Mouse (Mus musculus) spleen, postnatal 10 days (tissue): ENCODE measurements around the gene Nipa1.
"Not testable (repeated sequence)": the region's sequence is repeated elsewhere in the genome, so short reads cannot be mapped to it uniquely, and the experiment has no call there.

Experiments
- DNase-seq, 2 experiments: peaks; one replicate each; pipeline ENCODE4 v3.0.0; 2021 to 2022; ENCODE audit warnings: low spot score in 2 of 2

Nipa1 gene

GRCm38 (mm10) chr7:56019930-56020253, at the start of gene Nipa1:
TSS of gene Nipa1 (minus strand) at chr7:56019954.
- no peak for DNase-seq

DNA sequence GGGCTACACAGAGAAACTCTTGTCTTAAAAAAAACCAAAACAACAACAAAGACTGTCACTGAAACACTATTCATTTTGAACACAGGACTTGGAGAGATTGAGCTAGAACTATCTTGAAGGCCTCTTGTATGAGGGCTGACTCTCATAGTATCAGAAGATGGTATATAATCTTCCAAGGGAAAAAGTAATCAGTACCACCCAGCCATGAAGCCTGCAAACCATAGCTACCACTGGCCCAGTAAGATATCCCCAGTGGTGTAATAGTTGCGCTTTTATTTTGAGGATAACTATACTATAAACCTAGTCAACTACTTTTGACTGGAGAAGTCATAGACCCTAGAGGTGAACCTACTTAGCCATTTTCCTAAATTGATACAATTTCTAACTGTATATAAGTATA, 46.9 kb upstream of the Nipa1 start:
- DNase-seq = no peak

DNA sequence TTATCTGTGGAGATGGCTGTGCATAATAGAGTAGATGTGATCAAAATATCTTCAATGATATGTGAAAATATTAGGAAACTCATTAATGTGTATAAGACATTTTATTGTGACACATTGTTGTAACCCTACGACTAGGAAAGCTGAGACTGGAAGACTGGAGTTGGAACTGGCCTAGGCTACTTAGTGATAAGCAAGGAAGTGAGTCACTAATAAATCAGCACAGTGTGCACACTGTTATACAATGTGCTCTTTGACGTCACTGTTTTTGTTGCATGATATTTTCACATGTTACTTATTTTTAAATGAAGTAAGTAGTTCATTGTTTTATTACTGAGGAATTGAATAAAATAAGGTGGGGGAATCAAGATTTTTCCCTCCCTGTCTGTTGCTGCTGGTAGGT, 46.4 kb upstream of the Nipa1 start:
- DNase-seq = no peak

DNA sequence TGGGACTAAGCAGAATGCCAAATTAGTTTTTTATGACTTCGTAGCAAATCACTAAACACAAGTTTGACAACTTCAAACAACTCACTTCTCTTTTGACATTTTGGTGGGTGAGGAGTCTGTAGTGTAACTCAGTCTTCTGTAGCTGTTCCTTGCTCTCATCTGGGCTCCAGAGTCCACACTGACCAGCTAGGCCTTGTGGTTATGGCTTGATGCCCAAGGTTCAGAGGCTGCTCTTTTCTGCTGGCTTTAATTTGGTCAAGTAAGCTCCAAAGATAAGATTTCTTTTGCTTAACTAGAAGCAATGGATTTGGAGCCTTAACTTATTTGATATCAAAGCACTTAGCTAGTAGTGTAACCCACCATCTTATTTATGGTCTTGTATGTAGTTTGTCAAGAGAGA, 45.1 kb upstream of the Nipa1 start:
- DNase-seq = no peak

DNA sequence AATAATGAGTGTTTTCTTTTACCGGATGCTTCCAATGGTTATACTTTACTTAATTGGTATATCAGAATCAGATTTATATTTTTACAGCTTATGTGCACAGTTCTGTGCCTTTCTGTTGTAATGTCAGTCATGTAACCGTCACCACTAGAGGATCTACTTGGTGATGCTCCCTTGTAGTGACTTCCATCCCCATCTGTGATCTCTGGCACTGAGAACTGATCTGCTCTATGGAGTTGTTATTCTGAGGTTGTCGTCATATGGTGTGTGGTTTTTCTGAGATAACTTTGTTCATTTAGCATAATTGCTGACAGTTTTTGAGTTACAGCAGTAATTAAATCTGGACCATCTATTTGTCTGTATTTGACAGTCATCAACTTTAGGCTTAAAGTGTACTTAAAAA, 35.6 kb upstream of the Nipa1 start:
- no peak for DNase-seq

DNA sequence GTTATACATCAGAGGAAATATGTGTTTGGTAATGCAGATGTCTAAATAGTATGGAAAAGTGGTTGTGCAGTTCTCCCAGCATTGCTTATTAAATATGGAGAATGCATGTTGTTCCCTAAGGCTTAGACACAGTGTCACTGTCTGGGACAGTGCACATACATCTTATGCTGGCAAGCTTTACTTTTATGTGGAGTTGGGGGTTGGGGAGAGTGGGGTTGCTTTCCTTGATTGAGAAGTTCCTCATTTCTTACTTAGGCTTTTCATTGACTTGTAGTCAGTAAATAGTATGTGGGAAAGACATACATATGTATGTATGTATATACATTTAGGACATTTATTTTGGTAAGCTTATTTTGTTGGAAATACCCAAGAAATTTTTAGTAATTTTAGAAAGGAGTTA, 33.2 kb upstream of the Nipa1 start:
- no peak for DNase-seq

- peak; percentile 38 to 50 for DNase-seq
These were observed 30.7 kb upstream of the Nipa1 start for GRCm38 (mm10) chr7:56050487-56050911.

DNA sequence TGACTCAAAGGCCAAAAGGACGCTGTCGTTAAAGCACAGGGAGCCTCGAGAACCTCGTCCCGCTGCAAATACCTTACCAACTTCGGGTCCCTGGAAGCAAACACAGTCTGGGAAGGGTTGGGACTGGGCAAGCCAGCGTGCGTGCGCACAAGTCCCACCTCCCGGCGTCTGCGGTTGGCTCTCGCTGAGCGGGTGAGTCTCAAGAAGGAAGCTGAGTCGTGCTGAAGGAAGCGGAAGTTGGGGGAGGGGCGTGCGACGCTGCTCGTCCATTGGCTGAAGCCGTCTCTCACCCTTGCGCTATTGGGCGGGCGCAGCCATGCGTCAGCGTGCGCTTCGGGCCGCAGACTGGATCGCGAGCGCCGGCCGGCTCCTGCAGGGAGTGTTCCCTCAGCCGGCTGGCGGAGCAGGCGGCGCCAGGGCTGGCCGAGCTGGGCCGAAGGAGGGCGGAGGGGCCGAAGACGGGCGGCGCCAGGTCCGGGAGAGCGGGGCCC, 30.1 kb upstream of the Nipa1 start, which contains the start of gene Herc2:
Herc2 (plus strand) TSS at position 366 of the 491 bp plus-strand sequence.
- DNase-seq = peak; percentile 93 to 99

DNA sequence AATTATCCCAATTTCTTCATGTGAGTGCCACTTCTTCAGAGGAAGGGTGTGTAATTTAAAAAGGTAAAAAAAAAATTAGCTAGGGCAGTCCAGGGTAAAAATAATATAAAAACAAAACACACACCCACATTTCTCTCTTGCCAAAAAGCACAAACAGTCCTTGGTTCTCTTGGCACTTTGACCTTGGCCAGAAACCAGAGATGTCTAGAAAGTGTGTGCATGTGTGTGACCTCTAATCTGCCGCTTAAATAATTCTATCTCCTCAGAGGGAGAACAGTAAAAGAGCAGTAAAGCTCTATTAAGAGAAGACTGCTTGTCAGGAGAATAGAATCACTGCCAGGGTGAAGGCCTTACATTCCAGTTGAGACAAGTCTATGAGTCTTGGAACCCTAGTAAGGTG, 27.4 kb upstream of the Nipa1 start:
- DNase-seq = no peak

DNA sequence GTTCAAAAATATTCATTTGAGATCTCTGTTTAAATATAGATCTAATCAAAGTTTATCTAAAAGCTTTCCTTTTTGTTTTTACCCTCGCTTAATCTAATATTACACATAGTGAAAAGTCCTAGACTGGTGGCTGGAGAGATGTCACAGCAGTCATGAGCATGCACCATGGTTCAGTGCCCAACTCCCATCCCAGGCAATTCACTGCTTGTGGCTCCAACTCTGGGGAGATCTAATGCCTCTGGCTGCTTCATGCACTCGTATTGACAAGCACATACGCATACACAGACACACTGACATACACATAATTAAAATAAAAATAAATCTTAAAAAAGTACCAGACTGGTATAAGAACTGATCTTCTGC, 24.5 kb upstream of the Nipa1 start:
- no peak for DNase-seq

DNA sequence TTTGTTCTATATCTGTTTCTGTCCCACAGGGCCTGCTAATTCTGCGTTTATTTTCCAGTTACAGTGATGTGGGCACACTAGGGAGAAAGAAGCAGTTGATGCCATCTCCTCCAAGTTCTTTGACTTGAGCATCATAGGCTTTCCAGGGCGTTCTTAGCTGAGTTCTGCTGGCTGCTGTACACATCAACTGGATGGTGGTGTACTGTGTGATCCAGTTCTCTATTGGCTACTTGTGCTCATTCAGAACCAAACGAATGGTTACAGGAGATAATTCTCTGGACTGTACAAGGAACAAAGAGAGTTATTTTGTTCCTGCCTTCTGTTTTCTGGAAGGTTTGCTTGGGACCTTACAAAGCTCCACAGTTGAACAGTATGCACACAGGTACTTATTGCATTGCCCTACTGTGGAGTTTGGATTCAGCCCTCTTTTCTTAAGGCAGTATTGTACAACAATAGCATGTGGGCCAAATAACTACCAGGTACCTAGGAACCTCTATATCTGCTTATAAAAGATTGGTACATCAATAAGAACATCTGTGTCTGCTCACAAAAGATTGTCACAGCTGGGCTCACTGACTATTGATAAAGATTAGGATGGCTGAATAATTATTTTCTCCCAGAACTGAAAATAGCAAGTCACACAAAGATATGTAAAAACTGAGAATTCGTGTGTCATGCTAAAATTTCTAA, 24.0 kb upstream of the Nipa1 start:
- DNase-seq = no peak

DNA sequence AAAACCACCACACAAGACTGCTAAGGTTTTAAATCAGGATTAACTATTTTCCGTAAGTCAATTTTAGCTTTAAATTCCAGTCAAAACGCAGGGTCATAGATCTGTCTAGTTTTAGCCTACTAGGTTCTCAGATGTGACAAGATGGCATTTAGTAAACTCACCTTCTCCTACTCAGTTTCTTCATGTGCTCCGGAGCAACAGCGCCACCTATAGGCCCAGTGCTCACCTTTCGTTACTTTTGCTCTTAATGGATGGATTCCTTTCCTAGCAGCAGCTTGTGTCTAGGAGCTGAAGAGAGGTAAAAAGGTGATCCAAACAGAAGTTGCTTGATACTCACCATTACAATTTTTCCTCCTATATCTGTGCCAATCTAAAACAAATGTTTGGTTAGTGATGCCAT, 22.6 kb upstream of the Nipa1 start:
- DNase-seq = peak; percentile 84 to 94

DNA sequence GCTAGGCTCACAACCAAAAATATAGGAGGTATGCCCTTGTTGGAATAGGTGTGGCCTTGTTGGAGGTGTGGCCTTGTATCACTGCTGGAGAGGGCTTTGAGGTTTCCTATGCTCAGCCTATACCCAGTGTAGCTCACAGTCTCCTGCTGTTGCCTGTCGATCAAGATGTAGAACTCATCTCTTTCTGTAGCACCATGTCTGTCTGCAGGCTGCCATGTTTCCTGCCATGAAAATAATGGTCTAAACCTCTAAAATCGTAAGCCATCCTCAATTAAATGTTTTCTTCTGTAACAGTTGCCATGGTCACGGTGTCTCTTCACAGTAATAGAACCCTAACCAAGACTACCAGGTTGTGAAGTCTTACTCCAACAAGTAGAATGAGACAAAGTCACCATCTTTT, 3.8 kb upstream of the Nipa1 start:
- DNase-seq = no peak

DNA sequence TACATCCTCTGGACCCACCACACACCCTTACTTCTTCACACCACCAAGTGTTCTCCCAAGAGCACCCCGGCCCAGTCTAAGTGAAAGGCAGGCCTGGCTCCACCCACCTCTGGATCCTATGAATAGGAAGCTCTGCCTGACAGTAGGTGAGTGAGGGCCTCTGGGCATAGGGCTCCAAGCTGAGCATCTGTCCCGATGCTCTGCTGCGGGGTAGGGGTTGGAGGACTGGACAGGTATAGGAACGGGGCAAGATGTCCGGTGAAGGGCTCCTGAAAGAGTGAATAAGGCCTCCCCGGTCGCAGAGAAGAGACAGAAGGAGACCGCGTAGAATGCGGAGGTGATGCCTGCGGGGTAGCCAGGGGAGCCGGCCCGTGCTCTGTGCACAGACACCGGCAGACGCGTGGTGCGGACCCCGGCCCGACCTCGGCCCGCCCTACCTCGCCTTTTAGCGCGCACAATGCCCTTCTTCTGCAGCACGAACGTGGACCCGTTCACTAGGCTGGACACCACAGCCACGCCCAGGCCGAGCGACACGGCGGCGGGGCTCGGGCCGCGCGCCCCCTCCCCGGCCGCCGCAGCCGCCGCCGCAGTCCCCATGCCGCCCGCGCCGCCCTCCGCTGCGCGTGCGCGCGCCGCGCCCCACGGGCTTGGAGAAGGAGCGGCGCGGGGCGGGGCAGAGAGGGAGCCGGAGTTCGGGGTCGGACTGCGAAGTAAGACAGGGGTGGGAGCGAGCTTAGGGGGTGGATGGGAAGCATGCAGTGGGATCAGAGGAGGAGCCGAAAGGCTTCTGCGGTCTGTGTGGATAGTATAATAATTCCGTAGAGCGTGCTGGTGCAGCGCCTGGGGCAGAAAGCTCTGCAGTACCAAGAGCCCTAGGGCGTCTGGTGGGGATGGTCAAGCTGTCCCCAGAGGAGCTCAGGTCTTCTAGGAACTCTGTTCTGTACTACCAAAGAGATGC, 503 bp downstream of the Nipa1 start:
- peak; percentile 76 to 88 for DNase-seq

DNA sequence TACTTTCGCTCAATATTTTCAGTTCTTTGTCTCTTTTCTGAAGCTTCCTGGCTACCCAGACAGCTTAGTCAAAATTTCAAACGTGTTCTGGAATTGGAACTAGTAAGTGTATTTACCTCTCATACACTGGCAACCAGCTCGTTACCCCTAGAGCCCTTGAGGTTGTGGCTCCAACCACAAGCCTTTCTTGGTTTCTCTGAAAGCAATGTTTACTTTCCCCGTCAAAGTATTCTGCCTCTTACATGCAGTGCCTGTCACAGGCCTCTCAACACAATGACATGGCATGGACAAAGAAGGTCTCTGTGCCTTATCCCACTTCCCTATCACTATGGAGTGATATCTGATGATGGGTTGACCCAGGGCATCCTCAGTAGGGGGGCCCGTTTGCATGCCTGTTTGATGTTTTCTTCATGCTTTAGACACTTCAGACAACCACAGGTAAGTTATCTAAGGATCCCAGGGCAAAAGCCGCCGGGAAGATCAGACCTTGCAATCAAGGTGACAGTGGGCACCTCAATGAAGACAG, 1.2 kb downstream of the Nipa1 start:
- no peak for DNase-seq

GRCm38 (mm10) chr7:56017761-56018160, 2.0 kb downstream of the Nipa1 start:
- no peak for DNase-seq

DNA sequence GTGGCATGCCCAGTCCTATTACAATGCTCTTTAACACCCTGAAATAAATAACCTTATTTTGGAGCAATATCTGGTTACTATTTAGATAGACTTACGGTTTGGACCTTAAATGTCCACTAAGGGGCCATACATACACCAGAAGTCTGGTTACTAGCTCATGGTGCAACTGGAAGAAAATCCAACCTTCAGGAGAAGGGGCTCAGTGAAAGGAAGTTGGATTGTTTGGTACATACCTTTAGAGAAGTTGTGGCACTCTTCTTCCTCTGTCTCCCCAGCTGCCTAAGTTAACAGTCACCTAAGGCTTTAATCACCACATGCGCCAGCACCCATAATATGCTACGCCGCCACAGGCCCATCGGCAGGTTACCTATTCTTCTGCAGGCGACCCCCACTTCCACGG, 3.9 kb downstream of the Nipa1 start:
- peak; percentile 25 to 45 for DNase-seq

GRCm38 (mm10) chr7:56015172-56015571, 4.6 kb downstream of the Nipa1 start:
- peak; percentile 53 to 62 for DNase-seq

GRCm38 (mm10) chr7:56014002-56014702, 5.6 kb downstream of the Nipa1 start:
- DNase-seq = not testable (repeated sequence)

DNA sequence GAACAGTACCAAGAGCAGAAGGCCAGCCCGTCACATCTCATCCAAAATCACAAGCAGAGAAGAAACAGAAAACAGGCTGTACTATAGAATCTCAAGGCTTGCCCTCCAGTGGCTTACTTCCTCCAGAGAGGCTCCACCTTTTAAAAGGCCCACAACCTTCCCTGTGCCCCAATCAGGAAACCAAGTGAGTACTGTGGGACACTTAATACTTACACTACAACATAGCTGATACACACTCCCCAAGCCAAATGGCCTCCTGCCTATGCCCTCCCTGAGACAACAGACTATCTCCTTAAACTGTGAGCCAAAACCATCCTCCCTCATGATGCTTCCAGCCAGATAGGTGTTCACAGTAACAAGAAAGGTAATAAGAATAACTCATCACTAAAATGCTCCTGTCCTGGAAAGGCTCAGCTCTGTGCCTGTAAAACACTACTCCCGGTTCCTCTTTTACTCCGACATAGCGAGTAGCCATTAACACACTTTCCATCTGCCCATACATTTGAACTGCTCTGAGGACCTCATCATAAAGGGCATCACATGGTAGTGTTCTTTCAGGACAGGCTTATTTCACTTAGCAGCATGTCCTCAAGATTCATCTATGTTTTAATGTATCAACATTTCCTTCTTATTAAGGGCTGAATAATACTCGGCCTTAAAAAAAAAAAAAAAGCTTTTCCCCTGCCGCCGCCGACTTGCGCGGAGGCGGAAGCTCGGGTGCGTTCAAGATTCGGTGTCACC, 6.3 kb downstream of the Nipa1 start:
- peak in 1 of 2 experiments; percentile 38 for DNase-seq

DNA sequence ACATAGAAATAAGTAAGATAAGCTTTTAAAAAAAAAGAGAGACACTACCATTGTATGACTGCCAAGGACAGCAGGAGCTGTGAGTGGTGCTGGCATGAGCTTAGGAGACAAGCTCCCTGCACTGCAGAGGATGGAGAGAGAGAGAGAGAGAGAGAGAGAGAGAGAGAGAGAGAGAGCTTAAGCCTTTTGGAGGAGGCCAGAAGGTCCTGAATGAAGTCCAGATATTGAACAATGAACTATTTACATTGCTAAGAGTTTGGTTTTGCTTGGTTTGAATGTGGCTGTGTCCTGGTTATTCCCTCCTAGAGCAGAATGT, 8.8 kb downstream of the Nipa1 start:
- DNase-seq = no peak
